Mouse (Mus musculus) midbrain, embryonic 13.5 days (tissue): ENCODE results near the gene Upk3b. TPM values are rescaled to one million over a fixed set of nuclear protein-coding genes. Genes with fewer than 3 reads are reported as not detected.

ENCODE experiments used
- ATAC-seq: fragments of 200-750 bp; cut with Nextera tagmentation; 2 replicates; pipeline ENCODE4 v1.8.0; 2017; ENCODE audit warnings: mild to moderate bottlenecking, moderate TSS enrichment, moderate library complexity
- H3K27ac ChIP-seq: fragments of 300-500 bp; sonication (generic); 2 replicates; pipeline ENCODE4 v1.5.1; 2015; ENCODE audit warnings: inconsistent platforms, mild to moderate bottlenecking, moderate library complexity
- H3K27me3 ChIP-seq: fragments of 300-500 bp; sonication (generic); 2 replicates; pipeline ENCODE4 v1.6.1; 2015; ENCODE audit warnings: mild to moderate bottlenecking, inconsistent platforms
- H3K36me3 ChIP-seq: fragments of 300-500 bp; sonication (generic); 2 replicates; pipeline ENCODE4 v1.6.1; 2015; ENCODE audit warnings: mild to moderate bottlenecking, inconsistent platforms
- H3K4me1 ChIP-seq: fragments of 300-500 bp; sonication (generic); replicated peaks from 2 replicates; pipeline ENCODE4 v1.6.1; 2015; ENCODE audit warnings: inconsistent platforms
- H3K4me2 ChIP-seq: fragments of 300-500 bp; sonication (generic); replicated peaks from 2 replicates; pipeline ENCODE4 v1.6.1; 2015; ENCODE audit warnings: moderate library complexity, mild to moderate bottlenecking, inconsistent platforms
- H3K4me3 ChIP-seq: fragments of 300-500 bp; sonication (generic); replicated peaks from 2 replicates; pipeline ENCODE4 v1.5.1; 2015; ENCODE audit warnings: mild to moderate bottlenecking, inconsistent platforms
- H3K9ac ChIP-seq: fragments of 300-500 bp; sonication (generic); replicated peaks from 2 replicates; pipeline ENCODE4 v1.6.1; 2015; ENCODE audit warnings: mild to moderate bottlenecking, inconsistent platforms
- H3K9me3 ChIP-seq: fragments of 300-500 bp; sonication (generic); 2 replicates; pipeline ENCODE4 v1.6.1; 2016; ENCODE audit warnings: mild to moderate bottlenecking, inconsistent platforms
- WGBS: fragments of 180-500 bp; shearing (Covaris S2); methylation state at CpG from one replicate; pipeline ENCODE4 v1.1.7; 2015; 5-methylcytosine and 5-hydroxymethylcytosine counted together
- polyA plus RNA-seq: library from polyadenylated mRNA; unstranded; fragments of >200 nt; fragmentation: Nextera tagmentation; extraction: Ambion mirVana; gene quantifications from 2 replicates; pipeline ENCODE4 v1.2.1, GENCODE M21; 2015

Upk3b gene
- polyA plus RNA-seq, 1 experiment from 2014 or later = not detected

DNA sequence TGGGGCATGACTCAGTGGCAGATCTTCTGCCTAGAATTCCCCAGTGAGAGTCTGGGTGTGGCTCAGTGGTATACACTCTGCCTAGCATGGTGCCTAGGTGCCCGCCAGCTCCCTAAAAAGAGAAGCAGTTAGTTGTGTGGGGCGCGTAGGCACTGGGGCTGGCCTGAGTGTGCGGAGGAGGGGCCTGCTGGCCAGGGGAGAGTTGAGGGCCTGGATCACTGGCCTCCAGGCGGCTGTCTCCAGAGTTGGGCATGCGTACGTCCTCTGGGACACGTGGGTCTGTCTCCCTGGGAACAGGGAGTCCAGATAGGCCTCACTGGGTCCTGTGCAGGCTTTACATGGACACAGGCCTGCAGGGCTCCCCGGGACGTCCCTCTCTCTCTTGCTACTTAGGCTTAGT is 23.4 kb upstream of the Upk3b start:
- Histone ChIP-seq H3K9ac (no peak overlapping the region), H3K9me3 (no peaks in the 10 kb centered on the region), H3K27me3 (no peaks in the 10 kb centered on the region), H3K4me3 (no peak overlapping the region), H3K27ac (no peak overlapping the region), H3K4me1 (peaks cover 8% of the 10 kb centered on the region), H3K4me2 (no peak overlapping the region), H3K36me3 (peaks cover 55% of the 10 kb centered on the region)
- ATAC-seq = no peak
- 83% methylated on average over 10 of the region's 10 CpGs for WGBS

DNA sequence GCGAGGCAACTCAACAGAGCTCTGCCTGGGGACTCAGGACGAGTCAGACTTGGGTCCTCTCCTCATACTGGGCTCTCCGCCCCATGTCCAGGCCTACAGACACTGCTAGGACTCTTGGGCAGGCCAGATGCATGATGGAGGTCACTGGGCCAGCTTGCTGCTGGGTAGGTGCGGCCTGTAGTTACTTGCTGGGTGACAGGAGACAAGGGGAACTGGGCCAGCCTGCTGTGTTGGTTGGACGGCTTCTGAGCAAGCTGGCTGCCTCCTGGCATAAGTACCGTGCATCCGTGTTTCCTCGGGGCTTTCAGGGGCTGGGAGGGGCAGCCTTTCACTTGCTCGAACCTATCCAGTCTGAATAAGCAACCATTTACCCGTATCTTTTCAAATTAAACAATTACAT is 22.7 kb upstream of the Upk3b start:
- Histone ChIP-seq H3K27ac (no peak overlapping the region; the same call in 1 of the 2 replicates), H3K27me3 (no peaks in the 10 kb centered on the region), H3K9ac (no peak overlapping the region; the same call in 1 of the 2 replicates), H3K36me3 (peaks cover 54% of the 10 kb centered on the region), H3K9me3 (no peaks in the 10 kb centered on the region), H3K4me1 (peaks cover 8% of the 10 kb centered on the region), H3K4me2 (no peak overlapping the region), H3K4me3 (no peak overlapping the region)
- WGBS = 77% methylated on average over 10 of the region's 10 CpGs
- no peak for ATAC-seq

DNA sequence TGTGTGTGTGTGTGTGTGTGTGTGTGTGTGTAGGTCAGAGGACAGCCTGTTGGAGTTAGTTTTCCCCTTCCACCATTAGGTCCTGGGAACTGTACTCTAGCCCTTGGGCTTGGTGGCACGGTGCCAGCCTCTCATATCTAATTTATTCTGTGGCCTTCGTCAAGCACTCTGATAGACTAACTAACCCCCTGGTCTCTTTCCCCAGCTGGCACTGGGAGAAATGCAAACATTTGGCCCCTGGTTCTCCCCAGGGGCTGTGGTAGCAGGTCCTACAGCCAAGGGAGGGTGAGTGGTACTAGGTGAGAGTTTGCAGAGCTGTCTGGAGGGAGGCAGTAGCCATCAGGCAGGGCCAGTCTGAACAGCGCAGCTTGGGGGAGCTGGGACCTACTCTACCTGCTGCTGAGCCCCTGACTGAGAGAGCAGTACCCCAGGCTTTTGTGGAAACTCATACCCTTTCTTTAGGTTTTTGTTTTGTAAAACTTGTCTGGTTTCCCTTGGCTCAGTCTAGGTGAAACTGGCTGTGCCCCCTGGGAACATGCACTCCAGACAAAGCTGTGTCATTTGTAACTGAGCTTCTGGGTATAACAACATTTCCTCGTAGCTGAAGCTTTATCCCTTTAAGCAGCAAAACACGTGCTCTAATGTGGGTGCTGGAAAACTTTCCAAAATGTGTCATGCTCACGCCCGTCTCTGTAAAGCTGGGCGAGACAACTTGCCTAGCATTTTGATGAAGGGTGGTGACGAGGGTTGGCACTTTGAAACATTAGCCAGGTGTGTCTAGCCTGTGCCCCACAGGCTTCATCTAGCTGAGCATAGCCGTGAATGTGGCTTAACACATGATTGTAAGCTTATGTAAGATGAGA is 22.1 kb upstream of the Upk3b start:
- Histone ChIP-seq H3K4me1 (peaks cover 8% of the 10 kb centered on the region), H3K27me3 (no peaks in the 10 kb centered on the region), H3K27ac (peak overlapping the region; percentile 51; the same call in 1 of the 2 replicates), H3K36me3 (peaks cover 51% of the 10 kb centered on the region), H3K4me2 (no peak overlapping the region), H3K9me3 (no peaks in the 10 kb centered on the region), H3K9ac (peak overlapping the region; percentile 32; the same call in 1 of the 2 replicates), H3K4me3 (no peak overlapping the region)
- WGBS = 76% methylated on average over 10 of the region's 10 CpGs
- 0 out of 2 replicates have a peak, but pooled peaks have one; percentile 17 for ATAC-seq

DNA sequence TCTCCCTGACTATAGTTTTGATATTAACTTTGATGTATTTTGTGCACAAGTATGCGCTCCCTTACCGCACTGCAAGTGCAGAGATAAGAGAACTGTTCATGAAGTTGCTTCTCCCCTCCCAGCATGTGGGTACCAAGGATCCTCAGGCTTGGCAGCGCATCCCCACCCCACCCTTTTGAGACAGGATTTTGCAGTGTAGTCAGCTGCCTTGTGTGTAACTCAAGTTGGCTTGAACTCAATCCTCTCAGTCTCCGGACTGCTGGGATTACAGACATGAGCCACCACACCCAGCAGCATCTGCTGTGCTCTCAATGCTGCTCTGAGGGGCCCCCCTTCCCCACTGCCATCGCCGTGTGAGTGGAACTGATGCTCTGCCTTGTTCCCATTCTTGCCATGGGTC is 21.0 kb upstream of the Upk3b start:
- Histone ChIP-seq H3K9ac (no peak overlapping the region), H3K27me3 (no peaks in the 10 kb centered on the region), H3K4me2 (no peak overlapping the region), H3K4me3 (no peak overlapping the region), H3K9me3 (no peaks in the 10 kb centered on the region), H3K4me1 (peaks cover 8% of the 10 kb centered on the region), H3K36me3 (peaks cover 49% of the 10 kb centered on the region), H3K27ac (no peak overlapping the region)
- no peak for ATAC-seq
- WGBS = 86% methylated on average over 6 of the region's 6 CpGs

DNA sequence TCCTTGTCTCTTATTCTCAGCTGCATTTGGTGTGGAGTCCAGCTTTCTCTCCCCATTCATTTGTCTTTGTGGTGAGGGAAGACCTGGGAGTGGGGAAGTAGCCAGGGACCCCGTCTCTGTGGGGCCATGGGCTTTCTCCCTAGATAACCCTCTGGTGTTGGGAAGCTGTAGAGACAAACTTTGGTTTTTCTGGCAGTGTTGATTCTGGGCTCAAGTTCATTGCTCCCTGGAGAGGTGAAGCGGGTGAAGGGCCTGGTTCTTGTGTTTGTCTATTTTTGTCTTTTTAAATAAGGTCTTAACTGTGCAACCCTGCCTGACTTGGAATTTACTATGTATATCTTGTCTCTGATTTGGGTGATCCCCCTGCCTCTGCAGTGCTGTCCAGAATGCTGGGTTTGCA is 19.6 kb upstream of the Upk3b start:
- WGBS = 84% methylated on average over 2 of the region's 2 CpGs

DNA sequence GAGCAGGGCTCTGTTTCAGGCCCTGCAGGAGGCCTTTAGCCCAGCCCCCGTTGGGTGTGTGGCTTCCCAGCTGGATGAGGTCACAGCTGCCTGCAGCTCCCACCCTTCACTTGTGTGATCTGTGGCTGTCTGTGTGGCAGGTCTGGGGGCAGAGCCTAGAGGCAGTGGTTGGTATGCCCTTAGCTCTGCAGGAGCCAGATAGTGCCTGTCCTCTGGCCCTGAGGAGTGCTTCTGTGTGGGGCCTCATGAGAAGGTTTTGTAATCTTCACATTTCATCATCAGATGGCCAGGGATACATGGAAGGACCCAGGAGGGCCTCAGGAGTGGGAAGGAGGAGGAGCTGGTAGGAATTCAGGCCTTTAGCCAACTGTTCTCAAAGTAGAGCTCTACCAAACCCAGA is 18.4 kb upstream of the Upk3b start:
- no peaks in the 10 kb centered on the region for H3K27me3 ChIP-seq
- ATAC-seq = no peak
- H3K4me2 ChIP-seq = no peak overlapping the region
- H3K27ac ChIP-seq = no peak overlapping the region
- peaks cover 38% of the 10 kb centered on the region for H3K36me3 ChIP-seq
- no peak overlapping the region for H3K9ac ChIP-seq
- peaks cover 8% of the 10 kb centered on the region for H3K4me1 ChIP-seq
- H3K4me3 ChIP-seq = no peak overlapping the region
- 39% methylated on average over 1 of the region's 1 CpGs for WGBS
- H3K9me3 ChIP-seq = no peaks in the 10 kb centered on the region

More for the DNA sequence above, 19.6 kb upstream of the Upk3b start:
- peaks cover 8% of the 10 kb centered on the region for H3K4me1 ChIP-seq
- H3K27me3 ChIP-seq = no peaks in the 10 kb centered on the region
- H3K36me3 ChIP-seq = peaks cover 38% of the 10 kb centered on the region
- no peak overlapping the region for H3K4me3 ChIP-seq
- no peak overlapping the region; the same call in 1 of the 2 replicates for H3K27ac ChIP-seq
- no peak overlapping the region for H3K4me2 ChIP-seq
- H3K9me3 ChIP-seq = no peaks in the 10 kb centered on the region
- no peak overlapping the region for H3K9ac ChIP-seq
- no peak for ATAC-seq

DNA sequence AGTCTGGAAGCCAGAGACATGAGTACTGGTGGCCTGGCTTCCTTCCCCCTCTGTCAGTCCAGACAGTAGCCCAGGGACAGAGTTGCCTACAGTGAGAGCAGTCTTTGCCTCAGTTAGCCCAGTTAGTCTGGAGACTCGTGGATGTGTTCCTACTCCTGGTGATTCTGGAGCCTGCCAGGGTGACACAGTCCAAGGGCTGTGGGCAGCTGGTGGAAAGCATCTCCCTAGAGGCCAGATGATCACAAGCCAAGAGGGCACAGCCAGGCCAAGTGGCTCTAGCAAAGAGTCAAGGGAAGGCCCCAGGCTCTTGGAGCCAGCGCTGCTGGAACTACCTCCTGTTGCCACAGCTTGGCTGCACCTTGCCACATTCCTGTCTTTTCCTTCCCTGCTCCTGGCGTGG is 12.6 kb upstream of the Upk3b start:
- Histone ChIP-seq H3K4me2 (no peak overlapping the region), H3K9ac (no peak overlapping the region), H3K9me3 (no peaks in the 10 kb centered on the region), H3K27ac (no peak overlapping the region), H3K36me3 (peaks cover 74% of the 10 kb centered on the region), H3K4me1 (no peaks in the 10 kb centered on the region), H3K27me3 (no peaks in the 10 kb centered on the region), H3K4me3 (no peak overlapping the region)
- no peak for ATAC-seq
- WGBS = 87% methylated on average over 3 of the region's 3 CpGs

DNA sequence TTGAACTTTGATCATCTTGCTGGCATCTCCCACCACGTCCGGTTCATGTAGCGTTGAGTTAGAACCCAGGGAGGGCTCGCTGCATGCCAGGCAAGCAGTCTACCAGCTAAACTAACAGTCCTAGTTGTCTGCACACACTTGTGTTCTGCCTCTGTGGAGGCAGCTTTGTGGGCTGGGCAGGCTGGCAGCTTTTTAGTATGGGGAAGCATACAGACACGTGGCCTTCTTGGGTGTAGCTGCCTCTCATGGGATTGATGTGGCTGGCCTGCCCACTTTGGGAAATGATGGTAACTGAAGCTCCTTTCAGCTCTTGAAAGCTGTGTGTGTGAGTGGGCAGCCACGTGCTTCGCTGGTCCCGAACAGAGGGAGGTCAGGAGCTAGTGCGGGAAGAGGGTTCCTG is 11.4 kb upstream of the Upk3b start:
- H3K4me2 ChIP-seq = no peak overlapping the region
- no peaks in the 10 kb centered on the region for H3K9me3 ChIP-seq
- no peaks in the 10 kb centered on the region for H3K27me3 ChIP-seq
- H3K4me3 ChIP-seq = no peak overlapping the region
- no peak for ATAC-seq
- no peaks in the 10 kb centered on the region for H3K4me1 ChIP-seq
- 76% methylated on average over 9 of the region's 9 CpGs for WGBS
- peaks cover 78% of the 10 kb centered on the region for H3K36me3 ChIP-seq
- no peak overlapping the region for H3K27ac ChIP-seq
- no peak overlapping the region for H3K9ac ChIP-seq

DNA sequence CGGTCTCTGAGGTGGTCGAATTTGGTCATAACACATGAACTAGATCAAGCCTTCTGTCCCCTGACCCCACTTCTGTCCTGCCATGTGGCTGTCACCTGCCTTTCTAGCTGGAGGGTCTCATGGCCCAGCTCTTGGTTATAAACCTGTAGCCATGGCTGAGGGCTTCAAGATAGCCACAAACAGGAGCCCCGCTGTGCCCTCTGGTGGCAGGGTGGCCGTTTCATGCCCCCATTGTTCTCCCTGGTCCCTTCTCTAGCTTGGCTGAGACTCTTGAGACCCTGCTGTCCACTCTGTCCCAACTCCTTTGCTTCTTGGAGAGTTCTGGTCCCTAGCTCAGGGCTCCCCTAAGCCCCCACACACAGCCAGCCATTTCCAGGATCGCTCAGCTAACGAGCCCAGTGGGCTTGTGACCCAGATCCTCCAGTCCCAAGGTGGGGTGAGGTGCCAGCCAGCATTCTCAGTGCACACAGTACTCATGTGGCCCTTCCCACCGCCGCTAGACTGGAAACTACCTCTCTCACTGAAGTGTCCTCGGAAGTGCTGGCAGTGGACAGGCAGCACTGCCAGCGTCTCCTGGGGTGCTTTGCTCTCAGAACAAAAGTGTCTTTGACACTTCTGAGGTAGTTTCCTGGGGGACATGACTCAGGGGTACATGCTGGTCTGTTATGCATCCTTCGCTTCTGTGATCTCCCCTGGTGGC is 10.5 kb upstream of the Upk3b start:
- H3K4me1 ChIP-seq = no peaks in the 10 kb centered on the region
- H3K4me3 ChIP-seq = no peak overlapping the region
- H3K27me3 ChIP-seq = no peaks in the 10 kb centered on the region
- H3K36me3 ChIP-seq = peaks cover 85% of the 10 kb centered on the region
- no peaks in the 10 kb centered on the region for H3K9me3 ChIP-seq
- no peak overlapping the region for H3K27ac ChIP-seq
- no peak overlapping the region for H3K4me2 ChIP-seq
- no peak for ATAC-seq
- no peak overlapping the region for H3K9ac ChIP-seq
- WGBS = 84% methylated on average over 11 of the region's 11 CpGs

DNA sequence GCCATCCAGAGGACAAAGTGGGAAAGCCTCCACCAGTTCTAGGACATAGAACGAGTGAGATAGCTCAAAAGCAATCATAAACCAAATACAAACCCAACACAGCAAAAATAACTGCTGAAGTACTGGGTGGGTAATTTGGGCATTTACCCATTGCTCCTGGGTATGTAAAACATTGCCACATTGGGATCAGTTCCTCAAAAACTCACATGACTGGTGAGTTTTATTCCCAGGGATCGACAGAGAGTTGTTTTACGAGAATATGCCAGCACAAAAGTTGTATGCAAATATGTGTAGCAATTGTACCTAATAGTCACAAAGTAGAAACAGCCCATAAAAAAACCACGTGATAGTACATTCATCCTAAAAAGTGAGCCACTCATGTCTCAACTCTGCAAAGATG is 3.4 kb upstream of the Upk3b start:
- no peak overlapping the region for H3K9ac ChIP-seq
- WGBS = 85% methylated on average over 4 of the region's 4 CpGs
- H3K27me3 ChIP-seq = no peaks in the 10 kb centered on the region
- H3K4me3 ChIP-seq = no peak overlapping the region
- peaks cover 34% of the 10 kb centered on the region for H3K36me3 ChIP-seq
- H3K4me1 ChIP-seq = no peaks in the 10 kb centered on the region
- H3K27ac ChIP-seq = no peak overlapping the region
- H3K4me2 ChIP-seq = no peak overlapping the region
- ATAC-seq = no peak
- H3K9me3 ChIP-seq = no peaks in the 10 kb centered on the region

DNA sequence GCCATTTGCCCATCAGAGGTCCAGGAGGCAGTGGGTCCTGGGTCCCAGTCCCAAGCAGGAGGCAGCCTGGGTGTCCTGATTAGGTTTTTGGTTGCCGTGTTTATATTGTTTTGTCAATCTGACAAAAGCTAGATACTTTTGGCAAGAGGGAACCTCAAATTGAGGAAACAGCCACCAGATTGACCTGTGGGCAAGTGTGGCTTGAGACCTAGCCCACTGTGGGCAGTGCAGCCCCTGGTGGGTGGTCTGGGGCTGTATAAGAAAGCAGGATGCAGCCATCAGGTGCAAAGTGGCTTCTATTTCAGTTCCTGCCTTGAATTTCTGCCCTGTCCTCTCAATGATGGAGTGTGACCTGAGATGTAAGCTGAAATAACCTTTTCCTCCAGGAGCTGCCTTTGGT is 3.0 kb upstream of the Upk3b start:
- H3K36me3 ChIP-seq = peaks cover 30% of the 10 kb centered on the region
- no peak overlapping the region for H3K4me3 ChIP-seq
- H3K27me3 ChIP-seq = no peaks in the 10 kb centered on the region
- H3K4me2 ChIP-seq = no peak overlapping the region
- no peak for ATAC-seq
- H3K9ac ChIP-seq = no peak overlapping the region
- H3K27ac ChIP-seq = no peak overlapping the region
- H3K4me1 ChIP-seq = no peaks in the 10 kb centered on the region
- 86% methylated on average over 1 of the region's 1 CpGs for WGBS
- no peaks in the 10 kb centered on the region for H3K9me3 ChIP-seq

DNA sequence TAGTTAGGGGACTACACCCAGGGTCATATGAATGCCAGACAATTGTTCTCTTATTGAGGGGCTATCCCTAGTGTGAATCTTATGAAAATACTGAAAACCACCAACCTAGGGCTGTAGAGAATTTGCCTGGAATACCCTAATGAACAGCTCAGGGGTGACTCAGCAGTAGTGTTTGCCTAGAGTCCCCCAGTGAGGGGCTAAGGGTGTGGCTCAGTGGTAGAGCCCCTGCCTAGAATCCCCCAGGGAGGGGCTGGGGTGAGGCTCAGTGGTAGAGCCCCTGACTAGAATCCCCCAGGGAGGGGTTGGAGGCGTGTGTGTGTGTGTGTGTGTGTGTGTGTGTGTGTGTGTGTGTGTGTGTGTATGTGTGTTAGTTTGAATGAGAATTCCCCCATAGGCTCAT is 1.6 kb upstream of the Upk3b start:
- ATAC-seq = no peak
- Histone ChIP-seq H3K9me3 (no peaks in the 10 kb centered on the region), H3K4me1 (no peaks in the 10 kb centered on the region), H3K27ac (no peak overlapping the region), H3K27me3 (no peaks in the 10 kb centered on the region), H3K4me3 (no peak overlapping the region), H3K9ac (no peak overlapping the region), H3K4me2 (no peak overlapping the region), H3K36me3 (peaks cover 16% of the 10 kb centered on the region)
- 86% methylated on average over 1 of the region's 1 CpGs for WGBS
